Mouse (Mus musculus) CH12.LX (cell line): ENCODE measurements around the gene Gm45716. TPM values are rescaled to one million over a fixed set of nuclear protein-coding genes. Genes with fewer than 3 reads are reported as not detected.

Source experiments
- DNase-seq: peaks from one replicate; pipeline ENCODE4 v3.0.0-alpha.2; 2013; ENCODE audit errors: extremely low read depth
- H3K27ac ChIP-seq: 2 replicates; pipeline ENCODE4 v1.5.1; 2012; ENCODE audit warnings: low read depth, mild to moderate bottlenecking, control low read depth, moderate library complexity; ENCODE audit not compliant: insufficient read depth
- H3K27me3 ChIP-seq: replicated peaks from 2 replicates; pipeline ENCODE3; 2012; ENCODE audit warnings: inconsistent platforms
- H3K36me3 ChIP-seq, 2 experiments: replicated peaks in 1 of 2; 2 replicates each; pipeline versions ENCODE3 to v1.6.1; 2012; ENCODE audit warnings: inconsistent platforms in 1 of 2, low read length in 1 of 2, mild to moderate bottlenecking in 1 of 2, mixed read lengths in 1 of 2, moderate library complexity in 1 of 2; ENCODE audit not compliant: control insufficient read depth in 1 of 2, insufficient read depth in 1 of 2
- H3K4me1 ChIP-seq, 2 experiments: 2 replicates each; pipeline ENCODE4 v1.6.1; 2012; ENCODE audit warnings: inconsistent platforms in 1 of 2, moderate library complexity in 1 of 2; ENCODE audit not compliant: insufficient read depth in 2 of 2, control insufficient read depth in 1 of 2
- H3K4me2 ChIP-seq: 2 replicates; pipeline ENCODE4 v1.6.1; 2012; ENCODE audit warnings: low read depth, mild to moderate bottlenecking, control low read depth; ENCODE audit not compliant: poor library complexity, insufficient read depth, severe bottlenecking
- H3K4me3 ChIP-seq, 3 experiments: fragments of 150-350 bp in 1 of 3; sonication (generic) in 1 of 3; replicated peaks in 1 of 3; 2 replicates each; pipeline versions ENCODE3 to v1.5.1; 2011 to 2012; ENCODE audit warnings: low read depth in 2 of 3, low read length in 2 of 3, mild to moderate bottlenecking in 2 of 3, moderate library complexity in 2 of 3, control low read depth in 1 of 3, improper control_type of control experiment in 1 of 3, inconsistent platforms in 1 of 3, mixed read lengths in 1 of 3; ENCODE audit not compliant: poor library complexity in 1 of 3
- H3K79me2 ChIP-seq: replicated peaks from 2 replicates; pipeline ENCODE4 v1.6.1; 2012; ENCODE audit warnings: mild to moderate bottlenecking, moderate library complexity; ENCODE audit not compliant: control insufficient read depth, poor library complexity, insufficient read depth, severe bottlenecking; ENCODE audit errors: extremely low read depth
- H3K9ac ChIP-seq: 2 replicates; pipeline ENCODE4 v1.6.1; 2012; ENCODE audit warnings: low read depth, mild to moderate bottlenecking, control low read depth, moderate library complexity; ENCODE audit not compliant: insufficient read depth
- H3K9me3 ChIP-seq: replicated peaks from 2 replicates; pipeline ENCODE3; 2012; ENCODE audit warnings: low read length, inconsistent platforms, mixed read lengths
- BHLHE40 ChIP-seq: IDR thresholded peaks from 2 replicates; pipeline ENCODE4 v1.6.1; 2011; ENCODE audit warnings: mild to moderate bottlenecking, low read depth, low read length, improper control_type of control experiment
- CHD1 ChIP-seq: IDR thresholded peaks from 2 replicates; pipeline ENCODE4 v1.6.1; 2012; ENCODE audit warnings: low read depth, low read length, improper control_type of control experiment, inconsistent platforms
- CHD2 ChIP-seq: IDR thresholded peaks from 2 replicates; pipeline ENCODE4 v1.6.1; 2011; ENCODE audit warnings: low read length, improper control_type of control experiment
- CTCF ChIP-seq, 2 experiments: IDR thresholded peaks in 1 of 2; conservative IDR thresholded peaks in 1 of 2; 2 replicates each; pipeline ENCODE4 v1.5.1; 2011 to 2012; ENCODE audit warnings: low read depth in 2 of 2, low read length in 2 of 2, improper control_type of control experiment in 1 of 2, inconsistent platforms in 1 of 2, mild to moderate bottlenecking in 1 of 2, moderate library complexity in 1 of 2
- EP300 ChIP-seq: IDR thresholded peaks from 2 replicates; pipeline ENCODE4 v1.6.1; 2011; ENCODE audit warnings: low read length, improper control_type of control experiment
- GABPA ChIP-seq: IDR thresholded peaks from 2 replicates; pipeline ENCODE4 v1.6.1; 2012; ENCODE audit warnings: low read depth, low read length, improper control_type of control experiment, inconsistent platforms; ENCODE audit not compliant: insufficient replicate concordance
- IRF4 ChIP-seq: IDR thresholded peaks from 2 replicates; pipeline ENCODE4 v1.6.1; 2014; ENCODE audit warnings: low read depth, mild to moderate bottlenecking, inconsistent platforms, low read length, improper control_type of control experiment
- JUN ChIP-seq: IDR thresholded peaks from 2 replicates; pipeline ENCODE4 v1.6.1; 2011; ENCODE audit warnings: low read depth, mild to moderate bottlenecking, low read length, improper control_type of control experiment, moderate library complexity; ENCODE audit not compliant: insufficient read depth
- JUND ChIP-seq: conservative IDR thresholded peaks from 2 replicates; pipeline ENCODE4 v1.6.1; 2011; ENCODE audit warnings: low read depth, low read length, improper control_type of control experiment
- KAT2A ChIP-seq: IDR thresholded peaks from 2 replicates; pipeline ENCODE4 v1.6.1; 2012; ENCODE audit warnings: low read length, improper control_type of control experiment, inconsistent platforms; ENCODE audit not compliant: insufficient replicate concordance
- MAX ChIP-seq: IDR thresholded peaks from 2 replicates; pipeline ENCODE4 v1.6.1; 2011; ENCODE audit warnings: low read length, improper control_type of control experiment
- MAZ ChIP-seq: IDR thresholded peaks from 2 replicates; pipeline ENCODE4 v1.6.1; 2012; ENCODE audit warnings: low read depth, mild to moderate bottlenecking, inconsistent platforms, low read length, improper control_type of control experiment, moderate library complexity
- MEF2A ChIP-seq: IDR thresholded peaks from 2 replicates; pipeline ENCODE4 v1.6.1; 2014; ENCODE audit warnings: low read depth, mild to moderate bottlenecking, inconsistent platforms, low read length, improper control_type of control experiment, borderline replicate concordance
- MXI1 ChIP-seq: IDR thresholded peaks from 2 replicates; pipeline ENCODE4 v1.6.1; 2011; ENCODE audit warnings: mild to moderate bottlenecking, low read depth, low read length, improper control_type of control experiment
- MYC ChIP-seq: IDR thresholded peaks from 2 replicates; pipeline ENCODE4 v1.6.1; 2011; ENCODE audit warnings: low read depth, mild to moderate bottlenecking, improper control_type of control experiment, low read length
- NELFE ChIP-seq: IDR thresholded peaks from 2 replicates; pipeline ENCODE4 v1.6.1; 2011; ENCODE audit warnings: low read depth, low read length, improper control_type of control experiment
- POLR2A ChIP-seq: IDR thresholded peaks from 2 replicates; pipeline ENCODE4 v1.6.1; 2011; ENCODE audit warnings: low read depth, mild to moderate bottlenecking, improper control_type of control experiment, low read length
- POLR2AphosphoS2 ChIP-seq: IDR thresholded peaks from 2 replicates; pipeline ENCODE4 v1.6.1; 2011; ENCODE audit warnings: low read depth, low read length, improper control_type of control experiment
- USF1 ChIP-seq: IDR thresholded peaks from 2 replicates; pipeline ENCODE4 v1.6.1; 2014; ENCODE audit warnings: low read depth, mild to moderate bottlenecking, inconsistent platforms, low read length, improper control_type of control experiment
- USF2 ChIP-seq: conservative IDR thresholded peaks from 2 replicates; pipeline ENCODE4 v1.6.1; 2011; ENCODE audit warnings: low read depth, low read length, improper control_type of control experiment
- ZC3H11A ChIP-seq: IDR thresholded peaks from 2 replicates; pipeline ENCODE4 v1.6.1; 2012; ENCODE audit warnings: low read depth, mild to moderate bottlenecking, inconsistent platforms, low read length, improper control_type of control experiment
- ZKSCAN1 ChIP-seq: IDR thresholded peaks from 2 replicates; pipeline ENCODE4 v1.6.1; 2012; ENCODE audit warnings: low read depth, inconsistent platforms, low read length, improper control_type of control experiment, borderline replicate concordance
- ZMIZ1 ChIP-seq: IDR thresholded peaks from 2 replicates; pipeline ENCODE4 v1.6.1; 2012; ENCODE audit warnings: low read depth, mild to moderate bottlenecking, inconsistent platforms, low read length, improper control_type of control experiment
- ZNF384 ChIP-seq: IDR thresholded peaks from 2 replicates; pipeline ENCODE4 v1.6.1; 2012; ENCODE audit warnings: low read depth, low read length, improper control_type of control experiment, inconsistent platforms
- dilution Hi-C: fragments of 300-500 bp; cut with MboI; formaldehyde crosslinking; loops from 2 replicates; pipeline ENCODE4 v1.14.3; 2020; ENCODE audit warnings: low sequenced_read_pairs; ENCODE audit not compliant: extremely low pct_unique_long_range_greater_than_20kb, extremely low pct_ligation_motif_present
- in situ Hi-C: fragments of 300-500 bp; cut with MboI; formaldehyde crosslinking; loops from 3 replicates; pipeline ENCODE4 v1.14.3; 2019; ENCODE audit warnings: low sequenced_read_pairs, low pct_ligation_motif_present, low pct_unique_long_range_greater_than_20kb, mixed read lengths
- polyA plus RNA-seq: library from polyadenylated mRNA; unstranded; fragments of >175 nt; gene quantifications from 2 replicates; pipeline ENCODE4 v1.2.1, GENCODE M21; 2012; ENCODE audit warnings: low read depth; ENCODE audit not compliant: insufficient read length
- total RNA-seq, 2 experiments: library from RNA; depleted of rRNA; stranded (reverse); fragments of 300-350 nt in 1 of 2; fragments of >200 nt in 1 of 2; gene quantifications; 2 replicates each; pipeline ENCODE4 v1.2.3; 2012 to 2014

Gene Gm45716
- total and polyA plus RNA-seq, 3 experiments = 3.0 to 15.9 (median 9.9) TPM

DNA sequence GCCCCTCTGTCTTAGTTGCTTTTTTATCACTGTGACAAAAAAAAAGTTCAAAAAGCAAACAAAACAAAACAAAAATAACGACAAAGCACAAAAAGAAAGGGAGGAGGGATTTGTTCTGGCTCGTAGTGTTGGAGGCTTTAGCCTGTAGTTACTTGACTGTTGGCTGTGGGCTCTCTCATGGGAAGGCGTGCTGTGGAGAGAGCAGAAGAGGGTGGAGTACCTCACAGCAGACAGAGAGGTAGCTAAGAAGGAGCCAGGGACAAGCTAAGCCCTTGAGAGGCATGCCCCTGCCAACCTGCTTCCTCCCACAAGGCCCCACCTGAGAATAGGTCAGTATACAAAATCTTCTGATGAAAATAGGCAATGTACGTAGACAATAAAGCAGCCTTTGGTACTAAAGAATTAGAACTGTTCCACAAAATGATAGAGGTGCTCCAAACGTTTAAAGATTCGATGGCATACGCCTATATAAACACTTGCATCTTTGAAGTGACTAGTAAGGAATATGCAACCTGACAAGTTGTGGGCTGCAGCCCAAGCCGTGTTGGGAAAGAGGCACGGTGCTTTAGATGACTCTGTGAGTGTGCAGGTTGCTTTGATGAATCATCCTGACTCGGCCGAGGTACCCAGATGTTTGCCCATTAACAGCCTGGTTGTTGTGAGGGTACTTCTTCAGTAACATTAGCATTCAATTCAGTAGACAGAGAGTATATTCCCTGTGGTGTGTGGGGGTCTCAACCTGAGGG is 82.8 kb downstream of the Gm45716 start:
- TF ChIP-seq NELFE (no peak), GABPA (no peak), BHLHE40 (no peak), CTCF (conservative IDR thresholded peaks at IDR 0.05 in 1 of 2, IDR thresholded peaks at IDR 0.05 in 1 of 2; ENCODE audit: low read depth in 2 of 2, low read length in 2 of 2) (no peak), JUN (no peak), POLR2AphosphoS2 (no peak), MEF2A (no peak), EP300 (no peak), USF2 (no peak), KAT2A (no peak), ZC3H11A (no peak), JUND (no peak)
- TF ChIP-seq, all 38 proteins: peak for 0
- Histone ChIP-seq H3K9me3 (no peaks in the 10 kb centered on the region), H3K4me2 (no peak overlapping the region), H3K4me1 (peaks cover 0 to 24% of the 10 kb centered on the region in 2 experiments; a peak in 2 of 4 replicates), H3K4me3 (no peak overlapping the region), H3K27ac (no peak overlapping the region), H3K9ac (no peak overlapping the region), H3K36me3 (peaks cover 21 to 84% of the 10 kb centered on the region in 2 experiments), H3K27me3 (no peaks in the 10 kb centered on the region), H3K79me2 (no peaks in the 10 kb centered on the region)
- DNase-seq = no peak
- in situ Hi-C loops = no loop called here
- dilution Hi-C loops = no loop called here

DNA sequence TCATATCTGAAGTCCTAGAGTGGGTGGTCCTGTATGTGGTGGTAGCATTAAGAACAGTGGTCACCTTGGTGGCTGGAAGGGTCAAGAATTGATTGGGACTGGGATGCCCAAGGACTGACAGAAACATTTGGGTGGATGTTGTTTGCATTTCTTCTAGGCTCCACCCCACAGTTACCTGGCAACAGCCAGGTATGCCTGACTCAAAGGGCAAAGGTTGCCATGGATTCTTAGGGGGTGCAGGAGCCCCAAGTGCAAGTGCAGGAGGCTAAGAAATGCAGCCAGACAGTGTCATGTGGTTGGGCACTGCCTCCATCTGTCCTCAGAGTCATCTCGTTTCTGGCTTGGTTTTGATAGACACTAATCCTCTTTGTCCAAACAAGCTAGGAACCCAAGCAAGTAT is 86.7 kb downstream of the Gm45716 start:
- in situ Hi-C loops = no loop called here
- Histone ChIP-seq H3K4me1 (no peaks in the 10 kb centered on the region), H3K27me3 (no peaks in the 10 kb centered on the region), H3K36me3 (peaks cover 19 to 83% of the 10 kb centered on the region in 2 experiments), H3K9ac (no peak overlapping the region), H3K4me2 (no peak overlapping the region), H3K9me3 (no peaks in the 10 kb centered on the region), H3K27ac (no peak overlapping the region), H3K4me3 (no peak overlapping the region), H3K79me2 (no peaks in the 10 kb centered on the region)
- TF ChIP-seq POLR2AphosphoS2 = no peak
- TF ChIP-seq MYC = no peak
- no peak for TF ChIP-seq KAT2A
- no peak for TF ChIP-seq MAX
- no peak for TF ChIP-seq USF1
- no peak for TF ChIP-seq CHD2
- no peak for TF ChIP-seq ZNF384
- no peak for TF ChIP-seq CHD1
- TF ChIP-seq IRF4 = no peak
- TF ChIP-seq MAZ = no peak
- no peak for TF ChIP-seq JUN
- no peak for TF ChIP-seq ZKSCAN1
- no peak for TF ChIP-seq POLR2A
- no peak for TF ChIP-seq MEF2A
- no peak for TF ChIP-seq ZMIZ1
- no peak for TF ChIP-seq GABPA
- TF ChIP-seq NELFE = no peak
- no peak for TF ChIP-seq MXI1
- no peak for TF ChIP-seq ZC3H11A
- dilution Hi-C loops = no loop called here
- no peak for DNase-seq
